Mouse (Mus musculus) G1E (cell line): Measurements from ENCODE around the gene Pwwp2b. TPM values are rescaled to one million over a fixed set of nuclear protein-coding genes. Genes with fewer than 3 reads are reported as not detected.

ENCODE experiments used
- ATAC-seq: 2 replicates; pipeline ENCODE4 v1.8.0; 2016; ENCODE audit warnings: mild to moderate bottlenecking; ENCODE audit not compliant: insufficient number of reproducible peaks, poor library complexity, low FRiP score, severe bottlenecking; ENCODE audit errors: extremely low read depth
- DNase-seq: peaks from one replicate; pipeline ENCODE4 v3.0.0; 2012; ENCODE audit warnings: low spot score
- H3K27me3 ChIP-seq: 2 replicates; pipeline ENCODE4 v1.6.1; 2012; ENCODE audit warnings: mild to moderate bottlenecking, low read length, inconsistent platforms; ENCODE audit not compliant: insufficient read depth
- H3K36me3 ChIP-seq: replicated peaks from 2 replicates; pipeline ENCODE3; 2012; ENCODE audit warnings: mild to moderate bottlenecking, inconsistent platforms
- H3K4me1 ChIP-seq: 2 replicates; pipeline ENCODE4 v1.6.1; 2012; ENCODE audit warnings: low read depth, low read length, inconsistent platforms, mixed read lengths; ENCODE audit not compliant: insufficient read depth
- H3K4me3 ChIP-seq: 2 replicates; pipeline ENCODE4 v1.5.1; 2012; ENCODE audit warnings: low read depth, mild to moderate bottlenecking, inconsistent platforms, low read length, moderate library complexity, mixed read lengths
- H3K9me3 ChIP-seq: replicated peaks from 2 replicates; pipeline ENCODE4 v1.6.1; 2012; ENCODE audit warnings: inconsistent platforms
- CTCF ChIP-seq: IDR thresholded peaks from 2 replicates; pipeline ENCODE4 v1.5.1; 2012; ENCODE audit warnings: low read depth, low read length, inconsistent platforms, mixed read lengths
- GATA1 ChIP-seq: IDR thresholded peaks from 2 replicates; pipeline ENCODE4 v1.6.1; 2012; ENCODE audit warnings: borderline replicate concordance, low read length, inconsistent platforms, mixed read lengths
- GATA2 ChIP-seq: IDR thresholded peaks from 2 replicates; pipeline ENCODE4 v1.6.1; 2012; ENCODE audit warnings: low read depth, low read length, inconsistent platforms, borderline replicate concordance
- POLR2AphosphoS5 ChIP-seq: IDR thresholded peaks from 2 replicates; pipeline ENCODE4 v1.6.1; 2012; ENCODE audit warnings: low read depth, low read length, inconsistent platforms; ENCODE audit not compliant: insufficient replicate concordance
- TAL1 ChIP-seq: conservative IDR thresholded peaks from 2 replicates; pipeline ENCODE4 v1.6.1; 2012; ENCODE audit warnings: low read depth, low read length, inconsistent platforms, mixed read lengths
- polyA plus RNA-seq: library from polyadenylated mRNA; stranded (reverse); fragments of >175 nt; gene quantifications from 2 replicates; pipeline ENCODE4 v1.2.3, GENCODE M21; 2012
- total RNA-seq, 2 experiments: library from RNA; stranded (forward) in 1 of 2; stranded (reverse) in 1 of 2; fragments of 200-1000 nt in 1 of 2; fragments of >200 nt in 1 of 2; fragmentation: Nextera tagmentation in 1 of 2; gene quantifications; 2 replicates each; pipeline ENCODE4 v1.2.3; 2014 to 2017

Gene Pwwp2b
- total and polyA plus RNA-seq, 3 experiments, result 0.01 to 0.05 TPM; not detected in 1

- DNase-seq (no peak), ATAC-seq (no peak)
- H3K36me3 ChIP-seq, result no peaks in the 10 kb centered on the region
- no peaks in the 10 kb centered on the region for H3K4me1 ChIP-seq
- TF ChIP-seq GATA2 (no peak), POLR2AphosphoS5 (no peak), GATA1 (no peak), CTCF (no peak), TAL1 (no peak)
- H3K4me3 ChIP-seq, result no peak overlapping the region
- H3K27me3 ChIP-seq, result no peaks in the 10 kb centered on the region; the same call in 1 of the 2 replicates
- peaks cover 77% of the 10 kb centered on the region for H3K9me3 ChIP-seq
Observed at GRCm38 (mm10) chr7:139252986-139253385, 4.7 kb downstream of the Pwwp2b start.

- no peak overlapping the region for H3K4me3 ChIP-seq
- peaks cover 77% of the 10 kb centered on the region for H3K9me3 ChIP-seq
- no peaks in the 10 kb centered on the region for H3K36me3 ChIP-seq
- H3K27me3 ChIP-seq, result no peaks in the 10 kb centered on the region; the same call in 1 of the 2 replicates
- no peaks in the 10 kb centered on the region for H3K4me1 ChIP-seq
- TF ChIP-seq GATA2, result no peak
- TF ChIP-seq POLR2AphosphoS5, result no peak
- no peak for TF ChIP-seq CTCF
- no peak for TF ChIP-seq GATA1
- TF ChIP-seq TAL1, result no peak
- no peak for ATAC-seq
- no peak for DNase-seq
Observed at GRCm38 (mm10) chr7:139253462-139253861, 5.2 kb downstream of the Pwwp2b start.

GRCm38 (mm10) chr7:139254626-139255025, 6.3 kb downstream of the Pwwp2b start:
- TF ChIP-seq TAL1 (no peak), GATA2 (no peak), GATA1 (no peak), POLR2AphosphoS5 (no peak), CTCF (no peak)
- no peaks in the 10 kb centered on the region; the same call in 1 of the 2 replicates for H3K27me3 ChIP-seq
- peaks cover 78% of the 10 kb centered on the region for H3K9me3 ChIP-seq
- H3K4me1 ChIP-seq, result no peaks in the 10 kb centered on the region
- no peak overlapping the region for H3K4me3 ChIP-seq
- DNase-seq (no peak), ATAC-seq (no peak)
- no peaks in the 10 kb centered on the region for H3K36me3 ChIP-seq

GRCm38 (mm10) chr7:139257752-139258542, 9.7 kb downstream of the Pwwp2b start:
- Histone ChIP-seq H3K27me3 (no peaks in the 10 kb centered on the region; the same call in 1 of the 2 replicates), H3K36me3 (no peaks in the 10 kb centered on the region), H3K4me3 (no peak overlapping the region), H3K9me3 (peaks cover 71% of the 10 kb centered on the region), H3K4me1 (no peaks in the 10 kb centered on the region)
- no peak for DNase-seq
- ATAC-seq, result no peak
- TF ChIP-seq CTCF (no peak), TAL1 (no peak), GATA1 (no peak), POLR2AphosphoS5 (no peak), GATA2 (no peak)

- Histone ChIP-seq H3K27me3 (no peaks in the 10 kb centered on the region), H3K36me3 (no peaks in the 10 kb centered on the region), H3K4me3 (no peak overlapping the region), H3K9me3 (peaks cover 63% of the 10 kb centered on the region), H3K4me1 (no peaks in the 10 kb centered on the region)
- TF ChIP-seq POLR2AphosphoS5 (no peak), GATA2 (no peak), CTCF (no peak), TAL1 (no peak), GATA1 (no peak)
- ATAC-seq (no peak), DNase-seq (no peak)
Observed at GRCm38 (mm10) chr7:139264337-139264736, 16.1 kb downstream of the Pwwp2b start.

- Histone ChIP-seq H3K4me3 (no peak overlapping the region), H3K4me1 (no peaks in the 10 kb centered on the region), H3K9me3 (peaks cover 59% of the 10 kb centered on the region), H3K27me3 (no peaks in the 10 kb centered on the region), H3K36me3 (no peaks in the 10 kb centered on the region)
- DNase-seq (no peak), ATAC-seq (no peak)
- TF ChIP-seq GATA1 (no peak), TAL1 (no peak), POLR2AphosphoS5 (no peak), CTCF (no peak), GATA2 (no peak)
Observed at GRCm38 (mm10) chr7:139265634-139266033, 17.4 kb downstream of the Pwwp2b start.
